Mouse (Mus musculus): ENCODE results near the gene Avl9. TPM values are rescaled to one million over a fixed set of nuclear protein-coding genes. Genes with fewer than 3 reads are reported as not detected.

The Avl9 gene
- 42.0 TPM in 2 replicates for polyA plus RNA-seq (2016; fragmentation: Nextera tagmentation; extraction: Ambion mirVana)

DNA sequence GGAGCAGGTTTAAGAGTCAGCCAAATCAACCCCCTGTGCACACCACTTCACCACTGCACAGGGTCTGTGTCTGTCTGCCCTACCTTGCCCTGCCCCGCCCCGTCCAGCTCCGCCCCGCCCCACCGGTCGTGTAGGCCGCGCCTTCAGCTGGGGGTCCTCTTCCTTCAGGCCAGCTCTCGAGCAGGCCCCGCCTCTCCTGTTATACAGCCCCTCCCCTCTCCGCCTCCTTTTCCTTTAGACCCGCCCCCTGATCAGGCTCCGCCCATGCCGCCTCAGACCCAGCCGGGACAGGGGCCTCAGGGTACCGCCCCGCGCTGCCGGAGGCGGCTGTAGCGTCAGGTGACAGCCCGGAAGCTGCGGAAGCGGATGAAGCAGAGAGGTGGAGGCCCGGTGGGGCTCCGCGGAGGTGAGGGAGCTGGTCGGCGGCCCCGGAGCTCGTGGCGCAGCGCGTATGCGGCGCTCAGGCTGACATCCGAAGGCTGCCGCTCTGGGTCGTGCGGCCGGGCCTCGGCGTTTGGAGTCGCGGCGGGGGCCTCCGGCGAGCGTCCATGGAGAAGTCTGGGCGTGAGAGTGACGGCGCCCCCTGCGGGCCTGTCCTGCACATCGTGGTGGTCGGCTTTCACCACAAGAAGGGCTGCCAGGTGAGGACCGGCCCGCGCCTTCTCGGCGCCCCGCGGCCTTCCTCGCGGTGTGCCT lies at the start of gene Avl9:
TSS of gene Avl9 (plus strand) at position 326 of the 696 bp plus-strand sequence.
- Histone ChIP-seq H3K27me3 (no peaks in the 10 kb centered on the region), H3K4me1 (peaks cover 8% of the 10 kb centered on the region), H3K9me3 (no peaks in the 10 kb centered on the region), H3K9ac (peak within 1 kb of the TSS; percentile 81), H3K36me3 (replicated peaks) (no peaks in the 10 kb centered on the region), H3K4me3 (replicated peaks) (peak within 1 kb of the TSS; percentile 76), H3K27ac (peak within 1 kb of the TSS; percentile 97), H3K4me2 (peak within 1 kb of the TSS; percentile 61)
- WGBS, result under 1% methylated on average over 64 of the region's 64 CpGs
- peak; percentile 97 for ATAC-seq (ENCODE audit: low FRiP score)

DNA sequence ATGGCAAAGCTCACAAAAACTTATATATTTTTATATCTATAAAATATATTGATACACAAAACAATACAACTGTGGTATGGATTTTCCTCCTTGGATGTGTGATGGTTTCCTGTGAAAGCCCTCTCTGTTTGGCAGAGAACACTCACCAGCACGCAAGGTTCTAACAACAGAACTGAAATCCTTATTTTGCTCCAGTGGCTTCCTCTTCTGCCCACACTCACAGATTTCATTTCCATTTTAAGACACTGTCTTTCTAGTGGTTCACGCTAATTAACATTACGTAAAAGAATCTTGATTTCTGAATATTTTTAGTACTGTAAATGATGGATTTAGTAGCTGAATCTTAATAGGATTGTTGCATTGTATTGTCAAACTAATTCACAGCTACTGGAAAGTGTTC lies 26.5 kb upstream of the Avl9 start:
- Histone ChIP-seq H3K27me3 (no peaks in the 10 kb centered on the region), H3K9me3 (no peaks in the 10 kb centered on the region), H3K27ac (no peak overlapping the region), H3K4me1 (no peaks in the 10 kb centered on the region), H3K4me3 (replicated peaks) (no peak overlapping the region), H3K36me3 (replicated peaks) (no peaks in the 10 kb centered on the region), H3K4me2 (no peak overlapping the region), H3K9ac (no peak overlapping the region)
- no peak for ATAC-seq (ENCODE audit: low FRiP score)
- 95% methylated on average over 3 of the region's 3 CpGs for WGBS

DNA sequence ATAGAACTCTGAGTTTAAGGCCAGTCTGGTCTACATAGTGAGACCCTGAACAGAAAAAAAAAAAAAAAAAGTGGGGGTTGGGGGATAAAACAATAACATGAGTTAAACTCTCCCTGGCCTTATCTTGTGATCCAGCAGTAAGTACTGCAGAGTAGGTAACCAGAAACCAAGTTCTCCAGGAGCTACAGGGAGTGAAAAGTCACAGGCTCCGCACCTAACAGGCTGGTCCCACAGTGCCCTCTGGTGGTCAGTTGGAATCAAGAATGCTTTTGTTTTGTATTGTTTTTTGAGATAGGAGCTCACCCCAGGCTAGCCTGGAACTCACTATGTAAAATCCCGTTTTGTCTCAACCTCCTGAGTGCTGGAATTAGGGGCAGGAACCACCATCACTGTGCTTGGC lies 23.5 kb upstream of the Avl9 start:
- Histone ChIP-seq H3K4me3 (replicated peaks) (no peak overlapping the region), H3K27me3 (no peaks in the 10 kb centered on the region), H3K9me3 (no peaks in the 10 kb centered on the region), H3K36me3 (replicated peaks) (no peaks in the 10 kb centered on the region), H3K27ac (no peak overlapping the region), H3K9ac (no peak overlapping the region), H3K4me2 (no peak overlapping the region), H3K4me1 (no peaks in the 10 kb centered on the region)
- ATAC-seq (ENCODE audit: low FRiP score), result 0 out of 2 replicates have a peak, but pooled peaks have one; percentile 23
- 9% methylated on average over 2 of the region's 2 CpGs for WGBS

DNA sequence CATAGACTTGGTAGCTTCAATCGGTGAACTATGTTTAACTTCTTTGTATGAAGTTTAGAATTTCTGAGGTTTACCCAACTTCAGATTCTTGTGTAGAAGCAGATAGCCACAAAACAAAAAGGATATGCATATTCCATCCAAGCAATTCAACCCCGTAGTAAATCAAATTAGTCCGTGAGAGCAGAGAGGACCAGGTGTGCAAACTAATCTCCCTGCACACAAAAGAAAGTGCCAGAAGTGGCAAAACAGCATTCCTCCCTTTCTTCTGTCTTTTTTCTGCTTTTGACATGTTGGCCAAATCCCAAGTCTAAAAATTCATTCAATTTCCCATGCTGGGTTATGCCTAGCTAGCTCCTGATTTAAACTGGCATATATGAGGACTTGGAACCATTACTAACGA lies 22.3 kb upstream of the Avl9 start:
- Histone ChIP-seq H3K4me3 (replicated peaks) (no peak overlapping the region), H3K36me3 (replicated peaks) (no peaks in the 10 kb centered on the region), H3K4me1 (no peaks in the 10 kb centered on the region), H3K27ac (no peak overlapping the region), H3K4me2 (no peak overlapping the region), H3K27me3 (no peaks in the 10 kb centered on the region), H3K9me3 (no peaks in the 10 kb centered on the region), H3K9ac (no peak overlapping the region)
- WGBS, result 77% methylated on average over 4 of the region's 4 CpGs
- no peak for ATAC-seq (ENCODE audit: low FRiP score)

DNA sequence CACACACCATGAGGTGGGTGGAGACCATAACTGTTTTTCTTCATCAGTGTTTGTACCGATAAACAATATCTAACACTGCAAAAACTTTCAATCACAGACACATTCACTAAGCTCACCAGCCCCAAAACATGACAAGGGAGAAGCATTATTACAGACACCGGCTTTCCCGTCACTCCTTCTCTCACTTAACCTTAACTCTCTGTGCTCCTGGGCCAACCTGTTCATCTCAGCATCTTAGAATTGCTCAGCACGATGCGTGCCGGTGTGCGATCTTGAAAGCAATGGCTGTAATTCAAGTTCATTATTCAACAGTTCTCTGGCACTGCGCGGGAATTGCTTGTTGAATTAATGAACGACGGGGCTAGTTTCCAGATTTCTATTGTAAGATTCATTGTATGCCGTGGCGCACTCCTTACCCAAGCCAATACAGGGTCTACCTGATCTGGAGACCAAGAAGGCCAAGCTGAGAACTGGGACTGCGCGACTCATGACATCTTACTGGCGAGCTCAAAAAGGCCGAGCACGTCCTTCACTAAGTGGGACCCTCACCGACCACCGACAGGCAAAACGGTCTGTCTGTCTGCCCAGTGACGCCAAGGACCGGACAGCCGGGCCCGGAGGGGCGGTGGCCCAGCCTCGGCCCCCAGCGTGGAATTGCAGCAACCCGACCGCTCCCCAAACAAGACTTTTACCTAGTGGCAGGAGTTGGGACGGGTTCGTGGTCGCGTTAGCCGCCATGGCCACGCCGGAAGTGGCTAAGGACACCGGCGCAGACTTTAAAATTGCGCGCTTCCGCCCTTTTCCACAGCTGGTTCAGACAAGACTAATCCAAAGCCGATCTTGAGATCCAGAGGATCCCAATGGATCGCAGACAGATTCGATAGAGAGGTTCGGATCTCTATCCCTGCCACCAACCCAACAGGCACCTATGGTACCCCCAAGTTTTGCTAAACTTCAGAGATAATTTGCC lies 10.5 kb upstream of the Avl9 start, which contains the start of gene Lsm5:
TSS of gene Lsm5 (minus strand) at position 780 of the 970 bp plus-strand sequence.
- Histone ChIP-seq H3K9me3 (no peaks in the 10 kb centered on the region), H3K4me2 (peak within 1 kb of the TSS; percentile 74), H3K27me3 (no peaks in the 10 kb centered on the region), H3K27ac (peak within 1 kb of the TSS; percentile 75), H3K36me3 (replicated peaks) (no peaks in the 10 kb centered on the region), H3K4me3 (replicated peaks) (peak within 1 kb of the TSS; percentile 96), H3K4me1 (peaks cover 6% of the 10 kb centered on the region), H3K9ac (peak within 1 kb of the TSS; percentile 78)
- 1% methylated on average over 46 of the region's 46 CpGs for WGBS
- ATAC-seq (ENCODE audit: low FRiP score), result peak; percentile 92

DNA sequence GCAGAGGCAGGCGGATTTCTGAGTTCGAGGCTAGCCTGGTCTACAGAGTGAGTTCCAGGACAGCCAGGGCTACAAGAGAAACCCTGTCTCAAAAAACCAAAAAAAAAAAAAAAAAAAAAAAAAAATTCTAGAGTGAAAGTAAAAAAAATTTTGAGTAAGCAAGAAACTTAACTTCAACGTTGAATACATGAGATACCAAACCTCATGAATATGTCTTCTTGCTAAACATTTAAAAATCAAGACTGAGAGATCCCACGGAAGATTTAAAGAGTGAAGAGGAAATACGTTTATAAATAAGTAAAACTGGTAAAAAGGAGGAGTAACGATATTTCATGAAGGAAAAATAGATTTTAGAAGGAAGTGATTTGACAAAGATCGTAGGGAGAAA lies 519 bp upstream of the Avl9 start:
- Histone ChIP-seq H3K9ac (no peak overlapping the region), H3K9me3 (no peaks in the 10 kb centered on the region), H3K4me3 (replicated peaks) (peak overlapping the region; percentile 76), H3K27me3 (no peaks in the 10 kb centered on the region), H3K4me1 (peaks cover 8% of the 10 kb centered on the region), H3K27ac (no peak overlapping the region), H3K36me3 (replicated peaks) (no peaks in the 10 kb centered on the region), H3K4me2 (peak overlapping the region; percentile 61)
- ATAC-seq (ENCODE audit: low FRiP score), result no peak
- 52% methylated on average over 7 of the region's 7 CpGs for WGBS

DNA sequence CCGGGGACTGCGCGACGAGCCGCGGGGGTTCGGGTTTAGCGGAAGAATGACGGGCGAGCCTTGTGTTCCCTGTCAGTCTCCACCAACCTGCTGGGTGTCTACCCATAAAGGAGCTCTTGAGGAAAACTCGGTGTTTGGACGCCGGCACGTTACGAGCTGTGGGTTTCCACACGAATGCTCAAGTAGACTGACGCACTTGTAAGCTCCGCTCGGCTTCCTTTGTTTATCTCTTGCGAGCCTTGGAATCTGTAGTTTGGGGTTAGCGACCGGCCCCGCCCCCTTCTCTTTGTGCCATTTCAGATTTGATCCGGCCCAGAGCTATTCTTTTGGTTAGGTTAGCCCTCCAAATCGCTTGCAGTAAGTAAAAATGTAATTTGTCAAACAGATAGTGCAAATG lies 569 bp downstream of the Avl9 start:
- H3K27ac ChIP-seq, result peak overlapping the region; percentile 97
- H3K4me1 ChIP-seq, result peaks cover 8% of the 10 kb centered on the region
- H3K27me3 ChIP-seq, result no peaks in the 10 kb centered on the region
- WGBS, result under 1% methylated on average over 25 of the region's 25 CpGs
- H3K9ac ChIP-seq, result peak overlapping the region; percentile 81
- peak overlapping the region; percentile 76 for H3K4me3 ChIP-seq (replicated peaks)
- no peaks in the 10 kb centered on the region for H3K36me3 ChIP-seq (replicated peaks)
- H3K4me2 ChIP-seq, result peak overlapping the region; percentile 61
- ATAC-seq (ENCODE audit: low FRiP score), result peak; percentile 67
- H3K9me3 ChIP-seq, result no peaks in the 10 kb centered on the region

DNA sequence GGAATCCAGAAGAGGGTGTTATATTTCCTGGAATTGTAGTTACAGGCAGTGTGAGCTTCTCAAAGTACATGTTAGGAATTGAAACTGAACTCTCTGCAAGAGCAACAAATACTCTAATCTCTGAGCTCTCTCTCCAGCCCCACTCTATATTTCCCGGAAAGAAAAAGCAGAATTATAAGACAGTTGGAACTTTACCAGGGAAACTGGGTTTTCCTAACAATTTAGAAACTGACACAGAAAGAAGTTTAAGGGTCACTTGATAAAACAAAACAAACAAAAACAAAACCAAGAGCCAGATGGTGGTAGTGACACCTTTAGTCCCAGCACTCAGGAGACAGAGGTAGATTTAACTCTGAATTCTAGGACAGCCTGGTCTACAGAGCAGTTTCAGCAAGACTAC lies 4.4 kb downstream of the Avl9 start:
- H3K27me3 ChIP-seq, result no peaks in the 10 kb centered on the region
- 92% methylated on average over 1 of the region's 1 CpGs for WGBS
- H3K4me3 ChIP-seq (replicated peaks), result no peak overlapping the region
- ATAC-seq (ENCODE audit: low FRiP score), result no peak
- H3K4me2 ChIP-seq, result no peak overlapping the region
- H3K9ac ChIP-seq, result no peak overlapping the region
- H3K27ac ChIP-seq, result no peak overlapping the region
- H3K36me3 ChIP-seq (replicated peaks), result peaks cover 5% of the 10 kb centered on the region
- no peaks in the 10 kb centered on the region for H3K9me3 ChIP-seq
- H3K4me1 ChIP-seq, result peaks cover 8% of the 10 kb centered on the region

DNA sequence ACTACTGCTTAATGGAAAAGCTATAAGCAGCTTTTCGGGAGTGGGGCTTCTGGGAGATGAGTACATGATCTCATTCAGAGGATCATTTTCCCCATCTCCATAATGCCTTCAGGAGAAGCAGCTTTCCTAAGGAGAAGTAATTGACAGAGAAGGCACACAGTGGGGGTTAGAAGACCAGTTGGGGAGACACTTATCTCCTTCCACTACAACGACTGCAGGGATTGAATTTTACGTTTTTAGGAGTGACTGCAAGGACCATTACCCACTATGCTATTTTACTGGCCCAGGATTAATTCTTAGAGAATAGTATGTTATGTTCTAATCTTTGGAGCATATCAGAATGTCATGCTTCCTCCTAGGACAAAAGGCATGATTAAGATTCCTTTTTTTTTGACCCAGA lies 6.2 kb downstream of the Avl9 start:
- H3K9me3 ChIP-seq, result no peaks in the 10 kb centered on the region
- no peak overlapping the region for H3K9ac ChIP-seq
- no peak for ATAC-seq (ENCODE audit: low FRiP score)
- no peaks in the 10 kb centered on the region for H3K27me3 ChIP-seq
- H3K4me3 ChIP-seq (replicated peaks), result no peak overlapping the region
- H3K4me1 ChIP-seq, result peaks cover 8% of the 10 kb centered on the region
- WGBS, result 64% methylated on average over 3 of the region's 3 CpGs
- H3K36me3 ChIP-seq (replicated peaks), result peaks cover 14% of the 10 kb centered on the region
- H3K4me2 ChIP-seq, result no peak overlapping the region
- no peak overlapping the region for H3K27ac ChIP-seq

DNA sequence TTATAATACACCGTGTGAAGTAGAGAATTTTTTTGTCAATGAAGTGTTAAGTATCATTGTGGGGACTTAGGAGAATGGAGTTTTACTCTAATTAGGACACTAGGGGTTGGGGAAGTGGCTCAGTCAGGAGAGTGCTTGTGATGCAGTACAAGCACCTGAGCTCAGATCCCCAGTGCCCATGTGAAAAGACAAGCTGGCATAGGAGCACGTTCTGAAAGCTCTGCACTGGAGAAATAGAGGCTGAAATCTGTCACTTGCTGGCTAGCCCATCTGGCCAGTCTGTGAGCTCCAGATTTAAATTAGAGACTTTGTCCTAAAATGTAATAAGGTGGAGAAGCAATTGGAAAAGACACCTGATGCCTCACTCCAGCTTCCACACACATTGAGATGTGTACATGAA lies 17.8 kb downstream of the Avl9 start:
- Histone ChIP-seq H3K9ac (no peak overlapping the region), H3K27ac (no peak overlapping the region), H3K4me1 (no peaks in the 10 kb centered on the region), H3K4me3 (replicated peaks) (no peak overlapping the region), H3K4me2 (no peak overlapping the region), H3K9me3 (no peaks in the 10 kb centered on the region), H3K27me3 (no peaks in the 10 kb centered on the region), H3K36me3 (replicated peaks) (peaks cover 62% of the 10 kb centered on the region)
- WGBS, result 79% methylated on average over 2 of the region's 2 CpGs
- ATAC-seq (ENCODE audit: low FRiP score), result no peak

DNA sequence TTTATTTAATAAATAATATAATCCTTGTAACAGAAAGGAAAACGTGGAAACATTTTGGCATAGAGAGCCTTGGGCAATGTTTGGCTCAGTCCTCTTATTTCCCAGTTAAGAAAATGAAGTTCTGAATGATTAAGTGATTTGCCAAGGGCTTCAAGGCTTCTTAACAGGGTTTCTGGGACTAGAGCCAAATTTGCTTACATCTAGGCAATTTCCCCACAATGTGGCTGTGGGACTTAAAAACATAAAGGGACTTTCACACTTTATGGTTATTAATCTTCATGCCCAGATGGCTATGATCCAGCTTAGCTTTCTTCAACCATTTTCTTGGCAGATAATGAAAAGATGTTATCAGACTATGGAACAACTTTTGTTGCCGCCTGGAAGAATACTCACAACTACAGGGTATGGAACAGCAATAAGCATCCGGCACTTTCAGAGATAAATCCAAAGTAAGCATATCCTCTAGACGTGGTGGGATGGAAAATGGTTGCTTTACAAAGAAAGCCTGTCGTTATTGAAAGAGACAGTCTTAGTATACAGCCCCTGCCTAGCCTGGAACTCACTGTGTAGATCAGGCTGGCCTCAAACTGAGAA lies 31.3 kb downstream of the Avl9 start:
- 66% methylated on average over 5 of the region's 5 CpGs for WGBS
- H3K27me3 ChIP-seq, result no peaks in the 10 kb centered on the region
- no peaks in the 10 kb centered on the region for H3K4me1 ChIP-seq
- no peaks in the 10 kb centered on the region for H3K9me3 ChIP-seq
- no peak for ATAC-seq (ENCODE audit: low FRiP score)
- no peak overlapping the region for H3K4me2 ChIP-seq
- H3K4me3 ChIP-seq (replicated peaks), result no peak overlapping the region
- H3K9ac ChIP-seq, result no peak overlapping the region
- peaks cover 26% of the 10 kb centered on the region for H3K36me3 ChIP-seq (replicated peaks)
- H3K27ac ChIP-seq, result no peak overlapping the region

DNA sequence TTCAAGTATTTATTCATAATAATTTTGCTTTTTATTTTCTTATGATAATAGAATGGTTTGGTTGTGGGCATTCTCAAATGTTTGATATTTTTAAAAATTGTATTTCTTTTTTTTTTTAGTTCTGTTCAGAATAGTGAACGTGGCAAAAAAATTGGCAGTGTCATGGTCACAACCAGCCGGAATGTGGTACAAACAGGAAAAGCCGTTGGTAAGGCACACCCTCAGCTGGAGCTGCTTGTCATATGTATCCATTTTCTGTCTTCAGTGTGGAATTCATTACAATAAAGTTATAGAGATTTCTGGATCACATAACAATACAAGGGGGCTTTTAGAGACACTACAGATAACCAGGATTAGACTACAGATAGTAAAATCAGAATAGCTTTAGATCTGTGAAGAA lies 39.0 kb downstream of the Avl9 start:
- H3K36me3 ChIP-seq (replicated peaks), result peaks cover 41% of the 10 kb centered on the region
- H3K27ac ChIP-seq, result no peak overlapping the region
- H3K4me2 ChIP-seq, result no peak overlapping the region
- H3K27me3 ChIP-seq, result no peaks in the 10 kb centered on the region
- 96% methylated on average over 3 of the region's 3 CpGs for WGBS
- H3K9me3 ChIP-seq, result no peaks in the 10 kb centered on the region
- no peak overlapping the region for H3K4me3 ChIP-seq (replicated peaks)
- H3K9ac ChIP-seq, result no peak overlapping the region
- no peak for ATAC-seq (ENCODE audit: low FRiP score)
- H3K4me1 ChIP-seq, result no peaks in the 10 kb centered on the region
